Mouse (Mus musculus): ENCODE measurements around the gene Dalrd3. TPM values are rescaled to one million over a fixed set of nuclear protein-coding genes. Genes with fewer than 3 reads are reported as not detected.

The Dalrd3 gene
- polyA plus RNA-seq, 1 experiment from 2014 or later: 267 TPM

DNA sequence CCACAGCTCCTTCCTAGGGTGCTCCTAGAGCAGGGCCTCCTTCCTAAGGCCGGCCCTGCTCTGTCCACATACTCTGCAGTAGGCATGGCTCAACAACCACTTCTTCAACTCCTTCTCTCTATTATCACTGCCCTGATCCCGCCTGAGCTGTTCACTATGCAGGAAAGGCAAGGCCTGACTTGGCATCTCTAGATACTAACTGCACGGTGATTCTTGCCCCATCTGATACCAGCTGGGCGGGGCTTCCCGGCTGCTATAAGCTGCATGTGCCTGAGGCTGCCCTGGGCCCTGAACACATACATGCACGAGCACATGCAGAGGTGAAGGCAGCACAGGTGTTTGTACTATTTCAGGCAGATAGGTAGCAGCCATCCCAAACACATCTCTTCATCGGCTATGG lies 5.6 kb upstream of the Dalrd3 start:
- H3K4me3 ChIP-seq: no peak overlapping the region
- no peak for ATAC-seq (ENCODE audit: low read depth)
- peaks cover 49% of the 10 kb centered on the region for H3K36me3 ChIP-seq
- H3K9ac ChIP-seq: no peak overlapping the region
- H3K4me1 ChIP-seq (replicated peaks): peaks cover 48% of the 10 kb centered on the region
- H3K4me2 ChIP-seq: no peak overlapping the region
- no peaks in the 10 kb centered on the region for H3K27me3 ChIP-seq
- no peak overlapping the region for H3K27ac ChIP-seq (replicated peaks)
- 92% methylated on average over 7 of the region's 7 CpGs for WGBS
- H3K9me3 ChIP-seq: no peaks in the 10 kb centered on the region

DNA sequence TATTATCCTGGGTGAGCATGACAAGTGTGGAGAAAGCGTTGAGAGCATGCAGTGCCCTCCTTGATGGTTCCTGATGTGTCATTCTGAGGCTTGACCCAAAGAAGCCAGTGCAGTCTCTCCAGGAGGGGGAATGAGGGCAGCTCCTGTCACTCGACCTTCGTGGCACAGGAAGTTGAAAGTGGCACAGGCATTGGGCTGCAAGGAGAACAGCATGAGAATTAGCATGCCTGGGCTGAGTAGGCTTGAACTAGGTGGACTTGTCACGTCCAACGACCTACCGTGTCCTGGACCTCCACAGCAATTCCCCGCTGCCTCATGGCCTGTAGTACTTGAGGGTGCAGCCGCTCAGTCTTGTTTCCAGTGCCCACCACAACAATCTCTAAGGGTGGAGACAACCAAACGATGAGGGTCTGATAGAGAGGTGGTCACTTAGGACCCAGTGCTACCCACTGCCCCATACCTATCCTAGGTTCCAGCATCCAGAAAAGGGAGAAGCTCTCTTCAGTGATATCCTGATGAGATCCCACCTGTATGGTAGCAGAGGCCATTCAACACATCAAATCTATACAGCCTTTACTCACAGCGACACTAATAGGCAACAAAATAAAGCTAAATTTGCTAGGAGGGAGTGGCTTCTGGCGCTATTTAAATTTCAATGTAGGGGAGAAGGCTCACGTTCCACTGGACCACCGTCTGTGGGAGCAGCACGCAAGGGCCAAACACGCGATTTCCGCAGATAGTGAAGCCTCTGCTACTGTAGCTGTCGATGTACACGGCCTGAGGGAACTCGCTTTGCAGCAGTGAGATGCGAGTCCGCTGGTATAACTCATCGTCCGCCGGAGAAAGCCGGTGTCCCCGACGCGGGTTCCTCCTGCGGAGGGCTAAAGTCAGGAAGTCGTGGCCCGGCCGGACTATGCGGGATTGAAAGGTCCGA lies 3.5 kb upstream of the Dalrd3 start:
- Histone ChIP-seq H3K9me3 (no peaks in the 10 kb centered on the region), H3K27me3 (no peaks in the 10 kb centered on the region), H3K4me3 (peak overlapping the region; percentile 71), H3K9ac (peak overlapping the region; percentile 82), H3K27ac (replicated peaks) (peak overlapping the region; percentile 96), H3K36me3 (peaks cover 50% of the 10 kb centered on the region), H3K4me2 (peak overlapping the region; percentile 93), H3K4me1 (replicated peaks) (peaks cover 59% of the 10 kb centered on the region)
- peak; percentile 0; the same call in 1 of the 2 replicates for ATAC-seq (ENCODE audit: low read depth)
- WGBS: 13% methylated on average over 35 of the region's 35 CpGs

DNA sequence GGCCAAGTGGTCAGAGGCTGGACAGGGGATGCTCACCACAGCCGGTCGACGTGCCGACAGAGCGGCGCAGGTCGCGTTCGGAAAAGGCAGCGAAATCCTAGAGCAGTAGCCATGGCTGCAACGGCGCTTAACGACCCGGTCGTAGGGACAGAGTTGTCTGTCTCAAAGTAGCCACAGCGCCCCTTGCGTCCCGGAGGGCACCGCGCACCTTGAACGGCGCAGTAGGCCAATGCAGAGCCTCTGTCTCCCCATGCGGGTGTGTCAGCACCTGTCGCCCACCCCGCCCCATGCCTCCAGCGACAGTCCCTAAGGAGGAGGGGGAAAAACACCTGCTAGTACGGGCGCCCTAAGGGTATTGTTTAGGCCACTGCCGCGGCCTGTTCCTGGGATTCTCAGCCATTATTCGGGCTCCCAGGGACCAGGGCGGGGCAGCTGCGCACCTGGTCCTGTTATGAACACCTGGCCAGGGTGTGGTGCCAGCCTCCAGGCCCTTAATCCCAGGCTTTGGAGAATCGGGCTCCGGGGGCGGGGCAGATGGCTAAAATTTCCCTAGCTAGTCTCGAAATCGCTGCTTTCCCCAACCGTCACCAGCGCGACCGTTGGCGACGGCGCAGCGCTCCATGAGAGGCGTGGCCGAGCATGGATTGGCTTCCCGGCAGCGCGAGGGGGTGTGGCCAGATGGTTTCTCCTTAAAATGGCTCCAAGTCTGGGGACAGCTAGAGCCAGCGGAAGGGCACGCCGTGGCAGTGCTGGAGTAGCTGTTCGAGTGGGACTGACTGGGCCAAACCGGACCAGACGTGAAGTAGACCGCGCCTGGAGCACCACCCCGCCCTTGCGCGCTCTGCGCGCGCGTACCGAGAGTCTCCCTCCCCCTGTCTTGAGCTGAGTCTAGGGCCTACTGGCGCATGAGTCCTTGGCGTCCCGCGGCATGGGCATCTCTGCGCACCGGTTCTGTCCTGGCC lies 2.6 kb upstream of the Dalrd3 start, which contains the start of gene Ndufaf3:
Gene Ndufaf3 (minus strand): TSS at position 620 of the 962 bp plus-strand sequence.
- Histone ChIP-seq H3K36me3 (peaks cover 53% of the 10 kb centered on the region), H3K27me3 (no peaks in the 10 kb centered on the region)

DNA sequence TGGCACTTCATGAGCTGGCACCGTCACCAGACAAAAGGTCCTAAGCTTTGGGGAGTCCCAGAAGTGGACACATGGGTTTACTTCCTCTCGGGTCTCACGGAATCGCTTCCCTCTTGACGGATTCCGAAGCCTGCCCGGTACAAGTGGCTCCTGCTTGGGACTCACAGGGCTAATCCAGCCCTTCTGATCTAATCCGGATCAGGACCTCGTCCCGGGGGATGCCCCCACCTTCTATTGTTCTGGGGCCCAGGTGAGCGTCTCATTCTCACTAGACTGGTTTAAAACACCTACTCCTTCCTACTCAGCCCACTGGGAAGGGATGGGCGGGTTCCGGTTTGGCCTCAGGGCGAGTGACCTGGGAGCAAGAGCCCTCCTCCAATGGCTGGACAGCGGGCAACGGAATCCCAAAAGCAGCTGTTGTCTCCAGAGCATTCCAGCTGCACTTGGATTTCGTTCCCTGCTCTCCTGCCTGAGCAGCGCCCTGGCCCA lies 1.7 kb upstream of the Dalrd3 start:
- Histone ChIP-seq H3K27ac (replicated peaks) (peak overlapping the region; percentile 96), H3K4me2 (peak overlapping the region; percentile 93), H3K36me3 (peaks cover 55% of the 10 kb centered on the region), H3K9ac (peak overlapping the region; percentile 82), H3K4me3 (peak overlapping the region; percentile 71), H3K4me1 (replicated peaks) (peaks cover 48% of the 10 kb centered on the region), H3K27me3 (no peaks in the 10 kb centered on the region), H3K9me3 (no peaks in the 10 kb centered on the region)
- ATAC-seq (ENCODE audit: low read depth): no peak
- 9% methylated on average over 18 of the region's 18 CpGs for WGBS

More for the DNA sequence above, 2.6 kb upstream of the Dalrd3 start, which contains the start of gene Ndufaf3:
- Histone ChIP-seq H3K4me3 (peak within 1 kb of the TSS; percentile 71), H3K9me3 (no peaks in the 10 kb centered on the region), H3K27ac (replicated peaks) (peak within 1 kb of the TSS; percentile 96), H3K4me2 (peak within 1 kb of the TSS; percentile 93), H3K9ac (peak within 1 kb of the TSS; percentile 82), H3K4me1 (replicated peaks) (peaks cover 49% of the 10 kb centered on the region)
- peak; percentile 87 for ATAC-seq (ENCODE audit: low read depth)
- WGBS: under 1% methylated on average over 73 of the region's 73 CpGs

DNA sequence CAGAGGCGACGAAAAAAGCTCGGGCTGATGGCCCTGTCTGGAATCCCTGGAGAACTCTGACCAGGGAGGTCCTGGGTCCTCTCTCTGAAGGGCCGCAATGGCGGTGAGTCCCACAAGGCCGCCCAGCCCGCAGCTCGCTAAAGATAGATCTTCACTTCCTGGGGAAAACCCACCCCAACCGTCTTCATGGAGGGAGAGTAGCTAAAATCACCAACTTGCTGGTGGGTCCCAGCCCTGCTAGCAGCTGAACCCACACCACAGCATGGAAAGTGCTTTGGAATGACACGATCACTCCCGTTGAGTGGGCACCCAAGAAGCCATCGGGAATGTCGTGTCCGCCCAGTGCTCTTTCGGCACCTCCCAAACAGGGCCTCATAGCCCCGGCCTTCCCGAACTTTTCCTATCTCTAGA lies 1.2 kb upstream of the Dalrd3 start:
- Histone ChIP-seq H3K27ac (replicated peaks) (no peak overlapping the region), H3K9ac (peak overlapping the region; percentile 82), H3K4me2 (peak overlapping the region; percentile 93), H3K4me3 (peak overlapping the region; percentile 71), H3K27me3 (no peaks in the 10 kb centered on the region), H3K36me3 (peaks cover 55% of the 10 kb centered on the region), H3K4me1 (replicated peaks) (peaks cover 53% of the 10 kb centered on the region), H3K9me3 (no peaks in the 10 kb centered on the region)
- WGBS: 81% methylated on average over 17 of the region's 17 CpGs
- ATAC-seq (ENCODE audit: low read depth): no peak

DNA sequence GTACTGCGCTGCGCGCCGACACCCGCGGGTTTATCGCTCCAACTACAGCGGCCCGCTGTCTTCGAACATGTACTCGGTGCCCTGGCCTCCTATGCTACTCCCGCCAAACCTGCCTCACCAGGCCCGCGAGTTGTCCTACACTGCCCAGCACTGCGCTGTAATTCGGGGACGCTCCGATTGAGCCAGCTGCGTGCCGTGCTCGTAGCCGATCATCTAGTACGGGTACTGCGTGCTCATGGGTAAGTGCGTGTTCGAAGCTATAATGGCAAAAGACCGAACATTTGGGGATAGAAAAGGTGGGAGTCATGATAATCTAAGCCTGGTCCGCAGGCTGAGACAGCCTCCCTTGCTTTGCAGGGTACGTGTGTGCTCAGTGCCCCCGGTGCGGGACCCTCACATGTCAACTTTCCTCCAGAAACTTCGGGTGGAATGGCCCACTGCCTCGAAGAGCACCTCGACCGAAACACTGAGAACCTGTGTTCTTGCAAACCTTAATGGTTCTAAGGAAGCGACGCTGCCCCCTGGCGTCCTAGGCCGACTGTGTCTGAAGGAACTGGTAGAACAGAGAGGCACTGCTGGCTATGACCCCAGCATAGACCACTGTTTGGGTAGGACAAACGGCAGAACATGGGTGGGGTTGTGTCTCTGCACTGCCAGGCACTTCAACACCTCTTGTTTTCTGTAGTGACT lies 666 bp downstream of the Dalrd3 start:
- Histone ChIP-seq H3K9me3 (no peaks in the 10 kb centered on the region), H3K4me2 (peak overlapping the region; percentile 98), H3K27me3 (no peaks in the 10 kb centered on the region), H3K36me3 (peaks cover 55% of the 10 kb centered on the region), H3K9ac (peak overlapping the region; percentile 75), H3K4me1 (replicated peaks) (peaks cover 70% of the 10 kb centered on the region), H3K4me3 (peak overlapping the region; percentile 67), H3K27ac (replicated peaks) (peak overlapping the region; percentile 77)
- 2% methylated on average over 40 of the region's 40 CpGs for WGBS
- no peak; the same call in 1 of the 2 replicates for ATAC-seq (ENCODE audit: low read depth)

DNA sequence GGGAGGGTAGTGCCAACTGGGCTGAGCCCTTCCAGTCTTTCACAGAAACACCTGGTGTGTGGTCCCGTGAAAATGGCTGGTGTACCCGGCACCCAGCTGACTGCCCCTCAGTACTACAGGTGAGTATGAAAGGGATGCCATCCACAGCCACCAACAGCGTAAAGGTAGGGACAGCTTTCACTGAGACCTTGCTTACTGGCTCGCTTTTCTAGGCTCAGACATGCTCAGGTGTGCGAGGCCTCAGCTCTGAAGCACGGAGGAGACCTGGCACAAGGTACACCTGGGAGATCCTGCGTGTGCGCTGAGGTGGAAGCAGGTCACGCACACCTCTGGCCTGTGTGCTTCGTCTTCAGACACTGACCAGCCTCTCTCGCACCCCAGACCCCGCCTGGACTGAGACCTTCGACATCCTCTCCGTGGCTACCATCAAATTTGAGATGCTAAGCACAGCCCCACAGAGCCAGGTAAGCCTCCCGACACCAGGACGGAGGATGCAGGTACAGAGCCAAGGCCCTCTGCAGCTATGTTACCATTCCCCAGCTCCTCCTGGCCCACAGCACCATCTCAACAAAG lies 1.8 kb downstream of the Dalrd3 start:
- Histone ChIP-seq H3K4me3 (no peak overlapping the region), H3K27me3 (no peaks in the 10 kb centered on the region), H3K4me1 (replicated peaks) (peaks cover 70% of the 10 kb centered on the region), H3K27ac (replicated peaks) (no peak overlapping the region), H3K9ac (0 out of 2 replicates have a peak overlapping the region, but pooled peaks have one; percentile 12), H3K36me3 (peaks cover 61% of the 10 kb centered on the region), H3K4me2 (no peak overlapping the region), H3K9me3 (no peaks in the 10 kb centered on the region)
- 94% methylated on average over 16 of the region's 16 CpGs for WGBS
- no peak for ATAC-seq (ENCODE audit: low read depth)

DNA sequence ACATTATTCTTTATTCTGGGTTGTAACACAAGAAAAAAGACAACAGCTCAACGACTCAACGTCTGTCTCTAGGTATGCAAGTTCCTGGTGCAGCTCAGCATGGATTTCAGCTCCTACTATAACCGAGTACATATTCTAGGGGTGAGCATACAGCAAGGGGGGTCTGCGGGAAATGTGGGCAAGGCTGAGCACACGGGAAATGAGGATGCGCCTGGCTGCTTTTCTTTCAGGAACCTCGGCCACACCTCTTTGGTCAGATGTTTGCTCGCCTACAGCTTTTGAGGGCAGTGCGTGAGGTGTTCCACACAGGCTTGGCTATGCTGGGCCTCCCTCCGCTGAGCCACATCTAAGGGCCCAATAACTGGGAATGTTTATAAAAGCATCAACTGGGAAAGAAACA lies 2.6 kb downstream of the Dalrd3 start:
- Histone ChIP-seq H3K4me3 (no peak overlapping the region), H3K4me1 (replicated peaks) (peaks cover 78% of the 10 kb centered on the region), H3K9me3 (no peaks in the 10 kb centered on the region), H3K4me2 (no peak overlapping the region), H3K36me3 (peaks cover 61% of the 10 kb centered on the region), H3K27ac (replicated peaks) (no peak overlapping the region), H3K9ac (no peak overlapping the region), H3K27me3 (no peaks in the 10 kb centered on the region)
- 85% methylated on average over 10 of the region's 10 CpGs for WGBS
- ATAC-seq (ENCODE audit: low read depth): no peak

DNA sequence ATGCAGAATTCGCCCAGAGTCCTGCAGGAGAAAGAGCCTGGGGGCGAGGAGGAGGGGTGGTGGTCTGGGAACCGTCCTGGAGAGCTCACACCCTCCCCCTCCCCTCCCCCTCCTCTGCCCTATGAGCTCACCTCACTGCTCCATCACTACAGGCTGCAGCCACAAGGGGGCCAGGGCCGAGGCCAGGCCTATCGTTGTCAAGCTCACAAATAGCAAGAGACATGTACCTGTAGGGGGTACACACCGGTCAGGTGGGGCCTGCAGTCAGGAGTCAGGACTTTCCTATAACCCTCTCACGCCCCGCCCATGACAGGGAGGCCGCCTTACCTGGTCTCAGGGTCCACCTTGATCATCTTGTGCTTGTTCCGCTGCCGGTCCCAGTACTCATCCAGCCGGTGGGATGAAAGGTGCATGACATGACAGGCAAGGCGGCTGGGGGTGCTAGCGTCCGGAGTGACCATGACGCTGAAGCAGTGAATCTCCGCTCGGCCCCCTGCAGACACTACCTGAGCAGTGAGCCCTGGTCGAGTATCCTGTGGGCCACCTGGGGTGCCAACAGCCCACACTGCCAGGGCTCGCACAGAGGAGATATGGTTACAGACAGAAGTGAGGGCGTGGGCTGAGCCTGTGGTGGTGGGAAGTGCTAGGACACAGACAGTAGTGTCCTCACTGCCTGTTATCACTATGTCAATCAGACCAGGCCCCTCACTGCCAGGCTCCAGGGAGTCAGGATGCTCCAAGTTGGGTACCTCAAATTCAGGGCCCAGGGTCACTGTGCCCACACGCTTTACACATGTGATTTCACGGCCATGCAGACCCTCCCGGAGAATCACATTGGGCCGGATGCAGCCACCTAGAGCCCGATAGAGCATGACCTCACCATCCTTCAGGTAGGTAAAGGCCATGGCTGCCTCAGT lies 4.3 kb downstream of the Dalrd3 start:
- peak overlapping the region; percentile 45; the same call in 1 of the 2 replicates for H3K9ac ChIP-seq
- no peak for ATAC-seq (ENCODE audit: low read depth)

DNA sequence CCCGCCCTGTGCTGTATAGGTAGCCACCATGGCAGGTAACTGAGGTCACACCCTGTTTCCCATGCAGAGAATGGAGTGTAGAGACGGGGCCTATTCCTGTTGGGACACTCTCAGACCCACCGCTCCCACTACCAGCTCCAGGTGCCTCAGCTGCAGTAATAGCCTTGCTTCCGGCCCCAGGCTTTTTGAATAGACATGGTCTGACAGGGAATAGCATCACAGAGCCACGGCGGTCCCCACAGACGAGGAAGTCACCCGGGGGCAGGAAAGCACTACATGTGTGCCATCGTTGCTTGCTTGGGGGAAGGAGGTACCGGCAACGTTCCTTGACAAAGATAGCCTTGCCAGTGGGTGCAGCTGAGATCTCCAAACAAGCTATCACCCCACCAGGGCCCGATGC lies 5.2 kb downstream of the Dalrd3 start:
- Histone ChIP-seq H3K9me3 (no peaks in the 10 kb centered on the region), H3K27ac (replicated peaks) (no peak overlapping the region), H3K9ac (peak overlapping the region; percentile 45; the same call in 1 of the 2 replicates), H3K4me1 (replicated peaks) (peaks cover 76% of the 10 kb centered on the region), H3K36me3 (peaks cover 61% of the 10 kb centered on the region), H3K4me3 (peak overlapping the region; percentile 3; the same call in 1 of the 2 replicates), H3K27me3 (no peaks in the 10 kb centered on the region), H3K4me2 (peak overlapping the region; percentile 95)
- WGBS: 81% methylated on average over 12 of the region's 12 CpGs
- no peak for ATAC-seq (ENCODE audit: low read depth)

More for the DNA sequence above, 4.3 kb downstream of the Dalrd3 start:
- Histone ChIP-seq H3K4me2 (peak overlapping the region; percentile 95; the same call in 1 of the 2 replicates), H3K27me3 (no peaks in the 10 kb centered on the region), H3K4me3 (no peak overlapping the region), H3K4me1 (replicated peaks) (peaks cover 73% of the 10 kb centered on the region), H3K9me3 (no peaks in the 10 kb centered on the region), H3K36me3 (peaks cover 61% of the 10 kb centered on the region), H3K27ac (replicated peaks) (0 out of 2 replicates have a peak overlapping the region, but pooled peaks have one; percentile 33)
- WGBS: 53% methylated on average over 26 of the region's 26 CpGs

Data from neural tube, embryonic 13.5 days (tissue).